Mouse (Mus musculus) E14TG2a.4 (cell line): ENCODE data around the gene Ubxn7.

Experiments used
- CTCF ChIP-seq: conservative IDR thresholded peaks from 2 replicates; pipeline ENCODE4 v1.5.1; 2014; ENCODE audit warnings: low read length
- NANOG ChIP-seq: IDR thresholded peaks from 2 replicates; pipeline ENCODE4 v1.6.1; 2014; ENCODE audit warnings: borderline replicate concordance, low read length, mixed read lengths
- POU5F1 ChIP-seq: IDR thresholded peaks from 2 replicates; pipeline ENCODE4 v1.6.1; 2014; ENCODE audit warnings: low read length, borderline replicate concordance

- TF ChIP-seq NANOG, result no peak
- no peak for TF ChIP-seq CTCF
- TF ChIP-seq POU5F1, result no peak
Measured at GRCm38 (mm10) chr16:32441432-32441831, 109.4 kb downstream of the Ubxn7 start.
